Mouse (Mus musculus): ENCODE measurements around the gene Ccdc138.

Gene Ccdc138

DNA sequence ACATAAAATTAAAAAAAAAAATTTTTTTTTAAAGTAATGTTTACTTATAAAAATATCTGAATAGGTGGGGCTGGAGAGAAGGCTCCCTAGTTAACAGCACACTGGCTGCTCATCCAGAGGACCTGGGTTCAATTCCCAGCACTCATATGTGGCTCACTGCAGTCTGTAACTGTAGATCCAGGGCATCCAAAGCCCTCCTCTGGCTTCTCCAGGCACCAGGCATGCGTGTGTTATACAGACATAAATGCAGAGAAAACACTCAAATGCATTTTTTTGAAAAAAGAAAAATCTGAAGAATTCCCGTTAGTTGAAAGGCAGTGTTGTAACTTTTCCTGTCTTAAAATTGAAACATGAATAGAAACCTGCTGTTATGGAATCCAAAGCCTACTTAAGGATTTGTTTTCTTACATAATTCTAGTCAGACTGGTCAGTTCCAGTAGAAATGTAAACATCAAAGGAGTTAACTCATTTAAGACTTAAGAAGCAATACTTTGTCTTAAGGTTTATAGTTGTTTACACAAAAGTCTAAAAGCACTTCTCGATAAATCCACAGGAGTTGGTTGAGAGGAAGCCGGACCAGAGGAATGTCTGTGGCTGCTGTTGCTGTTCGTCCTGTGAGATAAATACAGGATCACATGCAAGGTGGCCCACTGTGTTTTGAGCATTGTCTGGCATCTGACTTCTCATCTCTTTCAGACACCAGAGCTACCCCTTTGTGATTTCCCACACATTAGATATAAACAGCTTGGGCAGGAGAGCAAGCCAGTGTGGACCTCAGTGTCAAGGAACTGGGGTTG is 87.9 kb downstream of the Ccdc138 start:
- DNase-seq = no peak

- DNase-seq = no peak
Measured at GRCm38 (mm10) chr10:58594486-58594885, 96.7 kb downstream of the Ccdc138 start.

- no peak for DNase-seq
Measured at GRCm38 (mm10) chr10:58595197-58595596, 97.4 kb downstream of the Ccdc138 start.

GRCm38 (mm10) chr10:58595821-58596220 is 98.1 kb downstream of the Ccdc138 start:
- no peak for DNase-seq

GRCm38 (mm10) chr10:58600151-58600550 is 102.4 kb downstream of the Ccdc138 start:
- DNase-seq = no peak

DNA sequence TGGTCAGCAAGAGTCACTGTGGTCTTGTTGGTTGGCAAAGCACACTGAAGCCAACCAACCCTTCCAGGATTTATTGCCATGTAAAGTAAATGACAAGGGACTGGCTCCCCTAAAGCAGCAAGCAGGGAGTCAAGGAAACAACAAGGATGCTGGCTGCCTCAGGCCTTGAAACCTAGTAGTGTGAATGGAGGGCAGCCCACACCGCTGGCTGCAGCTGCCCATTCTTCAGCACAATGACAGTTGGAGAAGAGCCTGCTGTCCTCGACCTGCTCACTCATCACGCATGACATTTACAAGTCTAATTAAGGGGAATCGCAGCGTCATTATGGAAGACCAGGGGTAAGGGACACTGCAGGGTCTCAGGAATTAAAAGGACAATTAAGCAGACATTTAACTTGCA is 103.2 kb downstream of the Ccdc138 start:
- DNase-seq = no peak

- no peak for DNase-seq
Measured at GRCm38 (mm10) chr10:58601431-58601901, 103.7 kb downstream of the Ccdc138 start.

DNA sequence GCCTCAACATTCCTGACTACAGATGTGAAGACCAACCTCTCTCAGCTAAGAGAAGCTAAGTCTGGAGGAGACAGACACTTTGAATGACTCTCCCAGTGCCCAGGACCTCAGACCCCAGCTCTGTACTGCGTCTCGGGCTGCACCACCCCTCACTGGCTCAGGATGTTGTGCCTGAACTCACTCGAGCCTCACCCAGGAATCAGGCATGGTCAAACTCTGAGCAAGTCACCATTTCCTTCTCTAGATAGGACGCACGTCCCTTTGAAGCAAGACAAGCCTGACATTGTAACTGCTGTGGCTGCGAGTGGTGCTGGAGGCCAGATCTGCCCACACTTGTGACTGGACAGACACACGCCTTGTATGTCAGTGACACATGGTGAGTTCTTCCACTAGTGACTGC is 104.2 kb downstream of the Ccdc138 start:
- no peak for DNase-seq

DNA sequence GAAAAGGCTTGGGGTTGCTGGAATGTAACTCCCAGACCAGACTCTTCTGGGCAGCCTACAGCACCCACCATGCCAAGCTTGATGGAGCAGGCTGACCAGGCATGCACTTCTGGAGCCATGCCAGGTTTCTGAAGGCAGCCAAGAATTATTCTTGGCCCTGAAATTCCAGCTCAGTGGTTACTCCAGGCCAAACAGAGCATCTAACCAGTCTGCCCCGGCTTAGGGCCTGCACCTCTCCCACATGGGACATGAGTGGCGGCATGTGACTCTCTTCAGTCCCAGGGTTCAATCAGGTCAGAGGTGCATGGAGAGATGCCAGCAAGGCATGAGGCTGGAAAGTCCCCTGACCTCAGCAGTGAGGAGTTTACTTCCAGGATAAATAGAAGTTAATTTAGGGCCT is 107.0 kb downstream of the Ccdc138 start:
- DNase-seq = peak; percentile 94 to 97

DNA sequence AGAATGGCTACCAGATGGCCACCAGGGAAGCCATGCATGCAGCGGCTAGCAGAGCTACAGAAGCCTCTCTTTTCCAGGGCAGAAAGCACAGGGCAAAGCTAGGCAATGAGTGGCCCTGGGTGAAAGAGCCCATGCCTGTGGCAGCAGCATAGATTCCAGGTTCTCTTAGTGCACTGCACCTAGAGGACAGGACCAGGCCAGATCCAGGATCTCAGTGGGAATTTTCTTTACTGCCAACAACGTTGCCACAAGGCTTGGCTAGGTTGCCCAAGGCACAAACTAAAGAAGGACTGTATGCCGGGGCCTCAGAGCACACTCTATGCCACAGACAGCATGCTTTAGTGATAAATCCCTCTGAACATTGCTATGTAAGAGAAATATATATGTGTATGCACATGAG is 108.6 kb downstream of the Ccdc138 start:
- DNase-seq = no peak

DNA sequence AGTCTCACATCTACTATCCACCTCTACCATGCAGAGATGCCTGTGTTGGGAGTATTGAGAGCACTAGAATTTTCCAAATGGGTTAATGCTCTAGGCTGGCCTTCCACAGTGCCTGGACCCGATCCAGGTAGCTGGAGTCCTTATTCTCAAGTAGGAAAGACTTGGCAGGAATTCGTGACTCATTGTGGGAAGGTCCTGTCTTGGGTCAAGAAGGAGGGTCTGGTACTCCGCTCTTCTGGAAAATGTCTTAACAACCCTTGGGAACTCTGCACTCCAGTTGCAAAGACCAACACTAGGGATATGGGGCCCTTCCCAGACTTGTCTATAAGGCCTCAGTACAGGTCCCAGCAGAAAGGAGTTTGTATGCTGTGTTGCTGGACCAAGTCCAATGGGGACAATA is 111.1 kb downstream of the Ccdc138 start:
- DNase-seq = peak; percentile 50 to 54

GRCm38 (mm10) chr10:58610484-58611261 is 112.9 kb downstream of the Ccdc138 start:
- DNase-seq = peak; percentile 17 to 42

GRCm38 (mm10) chr10:58614601-58615000 is 116.9 kb downstream of the Ccdc138 start:
- DNase-seq = no peak

DNA sequence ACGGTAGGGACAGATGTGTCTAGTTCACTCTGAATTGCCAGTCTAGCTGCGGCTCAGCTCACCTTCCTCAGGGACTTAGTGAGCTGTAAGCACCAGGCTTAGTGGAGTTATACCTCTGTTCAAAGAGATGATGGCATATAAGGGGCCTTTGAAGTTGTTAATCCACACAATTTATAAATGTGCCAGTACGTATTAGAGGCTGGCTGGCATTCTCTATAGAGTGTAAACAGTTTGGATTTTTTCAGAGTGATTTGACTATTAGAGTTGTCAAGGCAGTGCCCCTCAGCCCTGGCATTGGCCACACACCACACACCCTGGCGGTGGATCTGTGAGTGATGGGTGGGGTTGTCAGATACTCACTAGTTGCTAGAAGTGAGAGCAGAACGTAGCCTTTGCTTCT is 118.8 kb downstream of the Ccdc138 start:
- DNase-seq = no peak

DNA sequence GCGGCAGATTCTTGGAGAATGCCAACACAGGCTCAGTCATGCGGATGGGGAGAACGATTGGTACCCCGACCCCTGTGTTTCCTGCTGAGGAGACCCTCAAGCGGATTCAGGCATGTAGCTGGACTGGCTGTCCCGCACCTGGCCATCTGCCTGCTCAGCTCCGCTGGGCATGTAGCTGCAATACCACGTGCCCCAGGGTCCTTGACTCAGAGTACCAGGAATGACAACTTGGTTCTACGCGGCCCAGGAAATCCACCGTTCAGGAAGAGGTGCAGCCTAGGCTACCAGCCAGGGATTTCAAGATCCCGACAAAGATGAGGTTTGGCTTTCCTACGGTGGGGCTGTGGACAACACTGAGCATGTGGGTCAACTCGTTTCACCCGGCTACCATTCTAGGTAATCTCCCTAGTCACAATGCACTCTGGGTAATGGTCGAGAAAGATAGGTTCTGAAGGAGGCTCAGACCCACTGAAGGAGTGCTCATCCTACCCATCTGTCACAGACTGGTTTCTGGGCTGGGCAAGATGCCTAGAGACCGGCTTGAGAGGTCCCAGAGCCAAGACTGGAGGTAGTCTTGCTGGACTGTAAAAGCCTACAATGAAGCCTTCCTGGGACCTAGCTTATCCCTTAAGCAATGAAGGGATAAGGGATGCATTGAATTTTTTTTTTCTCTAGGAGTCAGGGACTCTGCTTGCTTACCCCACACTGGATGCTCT is 120.9 kb downstream of the Ccdc138 start:
- DNase-seq = no peak

DNA sequence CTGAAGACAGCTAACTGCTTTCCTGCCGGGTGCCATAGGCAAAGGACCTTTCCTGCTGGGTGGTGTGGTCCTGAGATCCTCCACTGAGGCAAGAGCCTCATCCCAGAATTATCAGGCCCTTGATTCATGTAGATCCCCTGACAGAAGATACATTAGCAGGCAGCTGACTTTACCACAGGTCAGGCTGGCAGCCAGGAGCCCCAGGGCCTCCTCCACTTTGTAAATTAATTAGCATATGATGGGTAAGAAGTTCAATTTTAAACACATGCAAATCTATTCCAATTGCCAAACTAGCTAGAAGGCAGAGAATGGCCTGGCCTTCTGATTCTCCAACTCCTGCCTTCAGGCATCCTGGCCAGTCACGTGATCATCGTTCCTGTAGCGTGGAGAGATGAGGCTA is 121.5 kb downstream of the Ccdc138 start:
- no peak for DNase-seq

- DNase-seq = no peak
Measured at GRCm38 (mm10) chr10:58624848-58625711, 127.3 kb downstream of the Ccdc138 start.
